ENCODE assay signal across 11 mouse cellular contexts in the genomic region with DNA sequence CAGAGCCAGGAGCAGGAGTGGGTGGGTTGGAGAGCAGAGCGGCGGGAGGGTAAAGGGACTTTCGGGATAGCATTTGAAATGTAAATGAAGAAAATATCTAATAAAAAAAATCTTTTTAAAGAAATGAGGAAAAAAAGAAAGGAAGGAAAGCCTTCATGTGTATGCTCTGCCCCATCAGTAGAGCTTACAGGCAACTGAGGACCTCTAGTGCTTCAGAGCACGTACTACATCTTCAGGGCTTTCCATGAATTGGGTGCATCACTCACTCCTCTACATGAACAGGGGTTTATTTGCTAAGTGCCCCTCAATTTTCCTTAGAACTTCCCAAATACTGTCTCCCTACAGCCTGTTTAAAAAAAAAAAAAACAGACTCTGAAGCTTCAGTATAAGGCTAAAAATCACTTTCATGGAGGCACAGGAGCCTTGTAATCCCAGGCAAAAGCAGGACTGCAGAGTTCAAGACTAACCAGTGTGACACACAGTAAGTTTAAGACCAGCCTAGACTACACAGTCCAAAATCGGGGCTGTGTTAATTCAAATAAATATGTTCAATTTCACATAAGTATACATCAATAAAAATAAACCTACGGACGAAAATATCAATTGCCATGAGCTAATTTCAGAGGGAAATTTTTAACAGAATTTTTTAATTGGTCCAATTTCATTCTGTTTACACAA. TPM values are rescaled to one million over a fixed set of nuclear protein-coding genes. Genes with fewer than 3 reads are reported as not detected.
DNase-seq lines count a peak whose midpoint lies in the region; ATAC-seq and TF ChIP-seq lines count a peak whose summit lies in the region.
"Had no signal": no experiment of that assay in that cellular context is flagged by ENCODE, and none has a peak within 500 bp of the region (broad histone marks: within the 10 kb centered on the region; RNA-seq: fewer than 3 reads in every experiment).

No protein-coding gene starts in this region.

- H3K27ac ChIP-seq in kidney, embryonic 14.5 days (ENCODE audit: low read depth, low read length) = no peak overlapping the region
- H3K27ac ChIP-seq in heart, postnatal 0 days (ENCODE audit: low read depth) = peak overlapping the region; percentile 98
- H3K27ac ChIP-seq: embryonic facial prominence, embryonic 13.5 days; liver, embryonic 13.5 days; stomach, embryonic 15.5 days had no signal

- no peaks in the 10 kb centered on the region for H3K9me3 ChIP-seq in kidney, embryonic 14.5 days (ENCODE audit: control insufficient read depth, low read length)
- H3K9me3 ChIP-seq in heart, postnatal 0 days (replicated peaks; ENCODE audit: control insufficient read depth, low read length) = no peaks in the 10 kb centered on the region
- H3K9me3 ChIP-seq: embryonic facial prominence, embryonic 13.5 days; liver, embryonic 13.5 days; stomach, embryonic 15.5 days had no signal

- peak; percentile 27 for DNase-seq in kidney, adult 9 months
- DNase-seq in MN1 (ENCODE audit: low spot score) = peak; percentile 45
- peak; percentile 73 for DNase-seq in heart, postnatal 0 days (ENCODE audit: low spot score)
- no peak for DNase-seq in adipocyte (ENCODE audit: low spot score)
- no peak for DNase-seq in T-cell, adult 2 months (ENCODE audit: low spot score)
- DNase-seq in ovary, adult 18-20 months (ENCODE audit: low spot score) = no peak
- DNase-seq: liver, embryonic 13.5 days had no signal

- no peak; the same call in 1 of the 2 replicates for TF ChIP-seq EP300 in heart, postnatal 0 days (IDR thresholded peaks at IDR 0.05; ENCODE audit: low read depth)

- no peaks in the 10 kb centered on the region for H3K27me3 ChIP-seq in kidney, embryonic 14.5 days (ENCODE audit: control insufficient read depth, insufficient read depth, low read length)
- no peaks in the 10 kb centered on the region for H3K27me3 ChIP-seq in heart, postnatal 0 days (ENCODE audit: control insufficient read depth, insufficient read depth, low read length)
- H3K27me3 ChIP-seq: embryonic facial prominence, embryonic 13.5 days; liver, embryonic 13.5 days; stomach, embryonic 15.5 days had no signal

- no peak overlapping the region for H3K4me2 ChIP-seq in kidney, embryonic 14.5 days (replicated peaks; ENCODE audit: low read depth, low read length)
- peak overlapping the region; percentile 63 for H3K4me2 ChIP-seq in heart, postnatal 0 days (ENCODE audit: low read depth, low read length)
- H3K4me2 ChIP-seq: embryonic facial prominence, embryonic 13.5 days; liver, embryonic 13.5 days; stomach, embryonic 15.5 days had no signal

- H3K9ac ChIP-seq in kidney, embryonic 14.5 days (ENCODE audit: low read depth, low read length) = no peak overlapping the region
- peak overlapping the region; percentile 72 for H3K9ac ChIP-seq in heart, postnatal 0 days (replicated peaks; ENCODE audit: low read depth, low read length)
- H3K9ac ChIP-seq: embryonic facial prominence, embryonic 13.5 days; liver, embryonic 13.5 days; stomach, embryonic 15.5 days had no signal

- ATAC-seq in kidney, embryonic 14.5 days (ENCODE audit: low FRiP score, low TSS enrichment) = no peak
- peak; percentile 58 for ATAC-seq in CD4-positive, CD25-positive, alpha-beta regulatory T cell, adult 4 months
- ATAC-seq in heart, postnatal 0 days (ENCODE audit: insufficient read depth, low read depth) = 0 out of 2 replicates have a peak, but pooled peaks have one; percentile 17

- H3K4me1 ChIP-seq in kidney, embryonic 14.5 days (ENCODE audit: control insufficient read depth, insufficient read depth, low read length) = no peaks in the 10 kb centered on the region
- no peaks in the 10 kb centered on the region for H3K4me1 ChIP-seq in heart, postnatal 0 days (ENCODE audit: control insufficient read depth, insufficient read depth)
- H3K4me1 ChIP-seq: embryonic facial prominence, embryonic 13.5 days had no signal

- H3K36me3 ChIP-seq in kidney, embryonic 14.5 days (ENCODE audit: control insufficient read depth, insufficient read depth, low read length) = no peaks in the 10 kb centered on the region
- H3K36me3 ChIP-seq in heart, postnatal 0 days (replicated peaks; ENCODE audit: control insufficient read depth, insufficient read depth, low read length) = peaks cover 22% of the 10 kb centered on the region
- H3K36me3 ChIP-seq: embryonic facial prominence, embryonic 13.5 days; liver, embryonic 13.5 days; stomach, embryonic 15.5 days had no signal

- no peak overlapping the region for H3K4me3 ChIP-seq in kidney, embryonic 14.5 days (ENCODE audit: low read length)
- H3K4me3 ChIP-seq in heart, postnatal 0 days (ENCODE audit: low read depth, low read length) = peak overlapping the region; percentile 44
- H3K4me3 ChIP-seq: embryonic facial prominence, embryonic 13.5 days; liver, embryonic 13.5 days; stomach, embryonic 15.5 days had no signal

- peak; percentile 59 for TF ChIP-seq CTCF in heart, postnatal 0 days (IDR thresholded peaks at IDR 0.05; ENCODE audit: low read depth)

- 87% methylated on average over 7 of the region's 7 CpGs for WGBS in kidney, embryonic 14.5 days
- WGBS in heart, postnatal 0 days = 35% methylated on average over 7 of the region's 7 CpGs

RNA-seq across cellular contexts. Expression of gene Pln, which starts 4.0 kb away (rescaled TPM):
- 1.6 TPM in 2 replicates for polyA plus RNA-seq in kidney, embryonic 14.5 days (2014; fragmentation: Nextera tagmentation; extraction: Ambion mirVana)
- 1 to 10 TPM; 1.8 to 2.0 TPM for polyA plus RNA-seq in CD4-positive, CD25-positive, alpha-beta regulatory T cell, adult 4 months (2017; shearing (Covaris generic))
- 3,810 and 4,371 TPM in 2 replicates for total RNA-seq in heart, postnatal 0 days (2014; rRNA removed; ENCODE audit: low replicate concordance)
- polyA plus RNA-seq in heart, postnatal 0 days (2015; fragmentation: Nextera tagmentation; extraction: Ambion mirVana) = 3,198 and 3,248 TPM in 2 replicates

RNA-seq across cellular contexts. Expression of gene Cep85l, which starts 38.3 kb away (rescaled TPM):
- polyA plus RNA-seq in kidney, embryonic 14.5 days (2014; fragmentation: Nextera tagmentation; extraction: Ambion mirVana) = 6.5 and 7.7 TPM in 2 replicates
- polyA plus RNA-seq in CD4-positive, CD25-positive, alpha-beta regulatory T cell, adult 4 months (2017; shearing (Covaris generic)) = 1 to 10 TPM; 1.8 to 2.8 TPM
- total RNA-seq in heart, postnatal 0 days (2014; rRNA removed; ENCODE audit: low replicate concordance) = 17.6 and 21.2 TPM in 2 replicates
- polyA plus RNA-seq in heart, postnatal 0 days (2015; fragmentation: Nextera tagmentation; extraction: Ambion mirVana) = 3.3 and 4.1 TPM in 2 replicates

Comparison
In these comparisons a context has a peak if more than half of its experiments do, and no peak if none do; other contexts are left out.
1. DNase-seq: peak in kidney, adult 9 months (single experiment), MN1 (single experiment) and heart, postnatal 0 days (single experiment); none in adipocyte (single experiment), T-cell, adult 2 months (single experiment) and ovary, adult 18-20 months (single experiment).
2. RNA of gene Pln, which starts 4.0 kb away (polyA plus RNA-seq): 3,198 to 3,248 TPM in heart, postnatal 0 days; 1.8 to 2.0 TPM in CD4-positive, CD25-positive, alpha-beta regulatory T cell, adult 4 months and 1.6 TPM in kidney, embryonic 14.5 days; every median in the first group is over 1,000 times any median in the second.